Comparison of ENCODE assay signal across 30 mouse cellular contexts in genomic region chr19:13221666-13222065, GRCm38 (mm10). TPM values are rescaled to one million over a fixed set of nuclear protein-coding genes. Genes with fewer than 3 reads are reported as not detected.
"Had no signal": no experiment of that assay in that cellular context is flagged by ENCODE, and none has a peak within 500 bp of the region (broad histone marks: within the 10 kb centered on the region; RNA-seq: fewer than 3 reads in every experiment).

No protein-coding gene starts in this region.

- H3K9ac ChIP-seq: liver, embryonic 14.5 days; liver, postnatal 0 days; lung, embryonic 14.5 days; midbrain, embryonic 12.5 days; midbrain, embryonic 15.5 days; neural tube, embryonic 12.5 days; neural tube, embryonic 15.5 days had no signal

- H3K36me3 ChIP-seq: midbrain, embryonic 12.5 days; midbrain, embryonic 15.5 days; neural tube, embryonic 12.5 days; neural tube, embryonic 15.5 days had no signal

- H3K4me3 ChIP-seq: left cerebral cortex, adult 2 months; midbrain, embryonic 12.5 days; midbrain, embryonic 15.5 days; neural tube, embryonic 12.5 days; neural tube, embryonic 15.5 days had no signal

- H3K27me3 ChIP-seq: midbrain, embryonic 12.5 days; midbrain, embryonic 15.5 days; neural tube, embryonic 12.5 days; neural tube, embryonic 15.5 days had no signal

- ATAC-seq: liver, postnatal 0 days; lung, postnatal 0 days; midbrain, embryonic 15.5 days had no signal

- H3K4me2 ChIP-seq: lung, embryonic 14.5 days; midbrain, embryonic 12.5 days; midbrain, embryonic 15.5 days; neural tube, embryonic 12.5 days; neural tube, embryonic 15.5 days had no signal

- H3K27ac ChIP-seq: kidney, postnatal 0 days; left cerebral cortex, adult 2 months; liver, embryonic 14.5 days; macrophage; midbrain, embryonic 12.5 days; midbrain, embryonic 15.5 days; neural tube, embryonic 12.5 days; neural tube, embryonic 15.5 days had no signal

- DNase-seq: kidney, postnatal 25 days; layer of hippocampus, postnatal 36 days; liver, postnatal 0 days; lung, embryonic 14.5 days; retina, postnatal 1 day; right cerebral cortex, postnatal 25 days; thymus, adult 18-20 months; thymus, postnatal 36 days had no signal

- H3K4me1 ChIP-seq: midbrain, embryonic 12.5 days; midbrain, embryonic 15.5 days; neural tube, embryonic 12.5 days; neural tube, embryonic 15.5 days had no signal

RNA-seq across cellular contexts. Expression of gene Olfr1463, which starts 9.5 kb away (rescaled TPM):
- total RNA-seq: layer of hippocampus, adult 8-10 months; layer of hippocampus, postnatal 10 days; layer of hippocampus, postnatal 36 days; left cerebral cortex, adult 2 months; left cerebral cortex, postnatal 10 days; left cerebral cortex, postnatal 36 days; liver, adult 2 months; megakaryocyte, adult 5-6 weeks had no signal
- polyA plus RNA-seq: kidney, embryonic 14.5 days; kidney, postnatal 0 days; large intestine, adult 2 months; limb, embryonic 11.5 days; limb, embryonic 14.5 days; liver, adult 2 months; liver, embryonic 14.5 days; liver, postnatal 0 days; lung, embryonic 14.5 days; lung, postnatal 0 days; macrophage; midbrain, embryonic 12.5 days; midbrain, embryonic 15.5 days; neural tube, embryonic 12.5 days; neural tube, embryonic 15.5 days; spleen, adult 2 months; stomach, embryonic 16.5 days; testis, adult 2 months had no signal

RNA-seq across cellular contexts. Expression of gene Olfr1462, which starts 36.1 kb away (rescaled TPM):
- total RNA-seq: layer of hippocampus, adult 8-10 months; layer of hippocampus, postnatal 10 days; layer of hippocampus, postnatal 36 days; left cerebral cortex, adult 2 months; left cerebral cortex, postnatal 10 days; left cerebral cortex, postnatal 36 days; liver, adult 2 months; megakaryocyte, adult 5-6 weeks had no signal
- polyA plus RNA-seq: kidney, embryonic 14.5 days; kidney, postnatal 0 days; large intestine, adult 2 months; limb, embryonic 11.5 days; limb, embryonic 14.5 days; liver, adult 2 months; liver, embryonic 14.5 days; liver, postnatal 0 days; lung, embryonic 14.5 days; lung, postnatal 0 days; macrophage; midbrain, embryonic 12.5 days; midbrain, embryonic 15.5 days; neural tube, embryonic 12.5 days; neural tube, embryonic 15.5 days; spleen, adult 2 months; stomach, embryonic 16.5 days; testis, adult 2 months had no signal

RNA-seq across cellular contexts. Expression of gene Olfr1461, which starts 58.9 kb away (rescaled TPM):
- total RNA-seq: layer of hippocampus, adult 8-10 months; layer of hippocampus, postnatal 10 days; layer of hippocampus, postnatal 36 days; left cerebral cortex, adult 2 months; left cerebral cortex, postnatal 10 days; left cerebral cortex, postnatal 36 days; liver, adult 2 months; megakaryocyte, adult 5-6 weeks had no signal
- polyA plus RNA-seq: kidney, embryonic 14.5 days; kidney, postnatal 0 days; large intestine, adult 2 months; limb, embryonic 11.5 days; limb, embryonic 14.5 days; liver, adult 2 months; liver, embryonic 14.5 days; liver, postnatal 0 days; lung, embryonic 14.5 days; lung, postnatal 0 days; macrophage; midbrain, embryonic 12.5 days; midbrain, embryonic 15.5 days; neural tube, embryonic 12.5 days; neural tube, embryonic 15.5 days; spleen, adult 2 months; stomach, embryonic 16.5 days; testis, adult 2 months had no signal
